Mouse (Mus musculus) urinary bladder, postnatal 10 days (tissue): ENCODE data around the gene Patz1.

Experiments
- DNase-seq: peaks from one replicate; pipeline ENCODE4 v3.0.0; 2022; ENCODE audit warnings: low spot score

The Patz1 gene

DNA sequence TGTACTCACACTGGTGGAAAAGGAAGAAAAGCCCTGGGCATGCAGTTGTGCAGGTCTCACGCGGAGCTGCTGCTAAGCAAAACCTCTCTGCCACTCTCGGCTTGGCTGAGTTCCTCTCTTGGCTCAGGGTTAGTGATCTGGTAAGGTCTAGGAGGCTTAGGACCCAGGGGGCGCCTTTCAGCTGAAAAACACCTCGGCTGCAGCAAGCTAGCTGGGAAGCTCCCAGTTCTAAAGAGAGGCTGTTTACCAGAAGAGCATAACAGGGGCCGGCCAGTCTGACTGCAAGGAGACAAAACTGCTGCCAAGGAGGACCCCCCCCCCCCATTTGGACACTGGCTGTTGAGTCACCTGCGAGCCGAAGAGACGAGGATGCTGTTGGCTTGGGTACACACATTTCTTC is 41.9 kb downstream of the Patz1 start:
- DNase-seq = peak; percentile 40

GRCm38 (mm10) chr11:3330991-3331750 is 42.5 kb downstream of the Patz1 start:
- DNase-seq = no peak

GRCm38 (mm10) chr11:3331756-3332642 is 43.3 kb downstream of the Patz1 start:
- DNase-seq = peak; percentile 86

DNA sequence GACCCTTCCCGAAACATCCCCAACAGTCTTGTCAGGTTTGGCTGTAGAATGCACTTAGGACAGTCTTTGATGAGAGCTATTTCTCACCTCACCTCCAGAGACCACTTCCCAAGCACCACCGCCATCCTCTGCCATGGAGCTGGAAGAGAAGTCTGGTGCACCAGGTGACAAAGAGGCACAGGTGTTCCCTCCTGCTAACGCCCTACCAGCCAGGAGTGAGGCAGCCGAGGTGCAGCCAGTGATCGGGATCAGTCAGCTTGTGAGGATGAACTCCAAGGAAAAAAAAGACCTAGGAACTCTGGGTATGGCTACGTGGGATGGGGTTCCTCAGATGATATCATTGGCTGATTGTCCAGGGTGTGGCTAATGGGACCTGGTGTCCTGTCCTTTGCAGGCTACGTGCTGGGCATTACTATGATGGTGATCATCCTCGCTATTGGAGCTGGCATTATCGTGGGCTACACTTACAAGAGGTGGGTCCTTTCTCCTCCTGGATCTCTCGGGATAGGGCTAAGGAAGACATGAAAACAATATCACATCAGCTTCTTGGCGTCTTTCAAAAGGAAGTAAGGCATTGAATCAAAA is 44.5 kb downstream of the Patz1 start:
- no peak for DNase-seq

- no peak for DNase-seq
Observed at GRCm38 (mm10) chr11:3334141-3334710, 45.6 kb downstream of the Patz1 start.

DNA sequence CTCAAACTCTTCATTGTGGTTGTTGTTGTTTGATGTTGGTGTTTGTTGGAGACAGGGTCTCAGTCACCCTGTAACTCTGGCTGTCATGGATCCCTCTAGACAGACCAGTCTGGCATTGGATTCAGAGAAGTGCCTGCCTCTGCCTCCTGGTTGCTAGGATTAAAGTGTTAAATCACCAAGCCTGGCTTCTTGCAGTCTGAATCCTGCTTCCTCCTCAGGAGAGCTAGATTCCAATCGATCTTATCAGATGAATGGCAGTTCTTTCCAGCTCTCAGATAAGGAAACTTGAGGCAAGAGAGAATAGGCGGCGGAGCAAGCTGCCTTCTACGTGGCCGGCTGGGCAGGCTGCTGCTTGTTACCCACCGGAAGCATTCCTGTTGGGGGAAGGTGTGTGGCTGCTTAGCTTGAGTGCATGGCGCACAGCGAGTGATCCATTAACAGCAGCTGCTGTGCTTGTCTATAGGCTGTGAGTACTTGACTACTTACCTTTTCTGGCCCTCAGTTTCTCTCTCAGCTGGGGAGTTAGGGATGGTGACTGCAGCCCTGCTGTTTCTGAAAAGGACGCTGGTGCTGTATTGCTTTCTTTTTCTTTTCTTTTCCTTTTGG is 46.1 kb downstream of the Patz1 start:
- no peak for DNase-seq

- DNase-seq = no peak
Observed at GRCm38 (mm10) chr11:3335651-3336216, 47.1 kb downstream of the Patz1 start.

GRCm38 (mm10) chr11:3336602-3337001 is 47.9 kb downstream of the Patz1 start:
- no peak for DNase-seq

DNA sequence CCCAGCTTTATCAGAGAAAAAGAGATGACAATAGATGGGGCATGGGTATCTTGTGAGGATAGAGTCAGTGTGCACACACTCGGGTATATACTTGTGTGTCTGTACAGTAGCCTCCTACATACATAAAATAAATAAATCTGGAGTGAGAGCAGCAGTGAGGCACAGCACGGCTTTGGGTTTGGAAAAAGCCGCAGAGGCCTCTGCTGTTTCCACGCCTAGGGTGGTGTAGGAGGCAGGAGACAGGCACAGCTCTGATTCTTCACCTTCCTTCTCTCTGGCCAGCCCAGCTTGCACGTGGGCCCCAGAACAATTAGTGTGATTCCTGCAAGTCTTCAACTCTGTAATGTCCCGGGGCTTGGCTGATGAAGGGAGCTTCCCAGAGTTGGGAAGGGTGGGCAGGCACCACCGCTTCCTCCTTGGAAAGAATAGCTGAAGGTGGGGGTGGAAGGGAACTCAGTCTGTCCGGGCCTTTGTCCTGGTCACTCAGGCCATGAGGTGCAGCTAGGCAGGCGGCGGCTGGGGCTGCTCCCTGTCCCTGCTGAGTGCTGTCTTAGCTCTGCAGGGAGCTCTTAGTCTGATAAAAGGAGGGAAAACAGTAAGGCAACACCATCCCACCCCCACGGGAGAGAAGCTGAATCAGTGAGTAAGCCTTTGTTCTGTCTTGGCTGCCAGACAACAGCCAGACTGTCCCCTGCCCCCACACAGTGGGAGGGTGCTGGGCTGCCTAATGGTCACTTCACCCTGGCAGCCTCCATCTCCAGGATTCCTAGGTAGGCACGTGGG is 48.7 kb downstream of the Patz1 start:
- DNase-seq = no peak

- DNase-seq = no peak
Observed at GRCm38 (mm10) chr11:3337961-3338360, 49.3 kb downstream of the Patz1 start.

DNA sequence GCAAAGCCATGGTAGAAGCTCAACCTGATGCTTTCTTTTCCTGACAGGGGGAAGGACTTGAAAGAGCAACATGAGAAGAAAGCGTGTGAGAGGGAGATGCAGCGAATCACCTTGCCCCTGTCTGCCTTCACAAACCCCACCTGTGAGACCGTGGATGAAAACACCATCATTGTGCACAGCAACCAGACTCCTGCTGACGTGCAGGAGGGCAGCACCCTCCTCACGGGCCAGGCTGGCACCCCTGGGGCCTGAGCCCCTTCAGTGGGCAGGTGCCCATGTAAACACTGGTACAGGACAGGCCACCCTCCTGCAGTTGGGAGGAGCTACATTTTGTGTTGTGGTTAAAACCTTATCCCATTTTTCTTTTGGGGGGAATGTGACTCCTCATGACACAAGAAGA is 52.8 kb downstream of the Patz1 start:
- DNase-seq = no peak

DNA sequence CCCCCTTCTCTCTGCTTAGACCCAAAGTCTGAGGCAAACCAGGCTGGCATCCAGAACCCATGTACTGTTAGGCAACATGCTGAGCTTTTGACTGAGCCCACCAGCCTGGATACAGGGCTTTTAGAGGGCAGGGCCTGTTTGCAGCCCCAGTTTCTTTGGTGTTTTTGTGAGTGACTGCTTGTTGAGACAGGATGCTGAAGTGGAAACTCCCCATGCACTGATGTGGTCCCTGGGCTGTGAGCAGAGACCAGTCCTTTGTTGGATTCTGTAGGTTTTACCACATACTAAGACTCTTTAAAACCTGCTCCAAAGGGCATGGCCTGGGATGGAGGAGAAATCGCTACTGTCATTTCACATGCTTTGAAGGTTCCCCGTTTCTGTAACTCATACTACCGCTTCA is 56.2 kb downstream of the Patz1 start:
- no peak for DNase-seq

- DNase-seq = no peak
Observed at GRCm38 (mm10) chr11:3346351-3346750, 57.7 kb downstream of the Patz1 start.

- peak; percentile 72 for DNase-seq
Observed at GRCm38 (mm10) chr11:3347091-3347834, 58.6 kb downstream of the Patz1 start.

DNA sequence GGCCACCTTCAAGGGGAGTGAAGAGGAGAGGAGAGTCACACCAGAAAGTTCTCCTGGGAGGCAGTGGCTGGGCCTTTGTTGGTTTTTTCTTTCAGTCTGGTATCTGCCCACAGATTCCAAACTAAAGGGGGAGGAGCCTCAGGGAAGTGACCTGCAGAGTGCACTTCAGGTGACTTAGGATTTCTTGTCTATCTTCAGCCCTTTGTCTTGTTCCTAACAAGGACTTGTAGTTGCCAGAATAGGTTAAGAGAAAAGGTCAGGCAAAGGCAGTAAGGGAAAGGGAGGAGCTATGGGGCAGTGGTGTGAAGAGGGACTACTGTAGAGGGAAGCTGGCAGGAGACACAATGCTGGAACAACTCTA is 59.1 kb downstream of the Patz1 start:
- no peak for DNase-seq

GRCm38 (mm10) chr11:3348576-3349342 is 60.1 kb downstream of the Patz1 start:
- no peak for DNase-seq

GRCm38 (mm10) chr11:3349343-3349695 is 60.6 kb downstream of the Patz1 start:
- no peak for DNase-seq

DNA sequence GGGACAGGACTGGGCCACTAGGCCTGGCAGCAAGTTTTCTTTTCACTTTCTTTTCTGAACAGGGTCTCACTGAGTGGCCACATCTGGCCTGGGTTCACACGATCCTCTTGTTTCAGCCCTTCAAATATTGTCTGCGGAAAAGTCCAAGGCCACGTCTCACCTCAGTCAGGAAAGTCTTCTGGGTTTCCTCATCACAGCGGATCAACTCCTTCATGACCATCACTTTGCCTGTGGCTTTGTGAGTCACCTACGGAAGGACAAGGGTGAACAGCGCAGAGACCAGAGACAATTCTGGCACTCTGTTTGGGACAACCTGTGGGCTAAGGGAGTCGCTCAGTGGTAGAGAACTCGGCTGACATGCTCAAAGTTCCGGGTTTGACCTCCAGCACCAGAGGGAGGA is 63.5 kb downstream of the Patz1 start:
- no peak for DNase-seq

GRCm38 (mm10) chr11:3352990-3353585 is 64.4 kb downstream of the Patz1 start:
- no peak for DNase-seq
